Mouse (Mus musculus): ENCODE measurements at regions not wholly inside any gene's neighbourhood (a gene's known extent, or its start where the extent isn't known, plus 50 kb on each side); places are given as distances from the start of the nearest gene placed in this dataset.

- DNase-seq: no peak
Measured at GRCm38 (mm10) chr15:61242161-61242681, 319.4 kb upstream of the A1bg start.

DNA sequence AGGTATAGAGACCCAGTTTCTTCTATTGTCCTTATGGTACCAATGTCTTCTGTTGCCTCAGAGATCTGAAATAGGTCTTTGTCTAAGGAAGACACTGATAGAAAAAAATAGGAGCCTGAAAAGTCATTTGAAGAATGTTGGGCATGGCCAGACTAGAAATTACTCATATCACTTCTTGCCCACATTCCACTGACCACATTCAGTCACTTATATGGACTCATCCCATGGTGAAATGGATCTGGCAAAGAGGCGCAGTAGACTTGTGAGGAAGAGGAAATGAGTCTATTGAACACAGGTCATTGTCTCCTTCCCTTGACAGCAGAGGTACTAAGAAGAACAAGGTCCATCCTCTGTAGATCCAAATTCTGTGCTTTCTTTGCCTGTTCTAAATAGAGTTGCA is 318.9 kb upstream of the A1bg start:
- DNase-seq: no peak

DNA sequence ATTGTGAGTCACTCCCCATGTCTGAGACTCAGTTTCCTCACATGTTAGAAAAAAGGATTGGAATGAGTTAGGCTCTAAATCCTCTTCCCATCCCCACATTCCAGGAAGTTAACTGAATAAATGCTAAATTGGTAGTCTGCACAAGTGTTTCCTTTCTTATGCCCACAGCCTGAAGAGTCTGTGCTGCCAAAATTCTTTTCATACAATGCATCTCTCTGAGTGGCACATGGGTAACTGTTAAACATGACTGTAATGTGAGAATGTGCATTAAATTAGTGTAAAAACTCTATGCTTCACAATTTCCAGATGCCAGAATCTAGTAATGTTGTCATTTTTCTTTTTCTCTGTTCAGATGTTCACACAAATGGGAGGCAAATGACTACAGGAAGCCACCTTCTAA is 317.5 kb upstream of the A1bg start:
- DNase-seq: no peak

DNA sequence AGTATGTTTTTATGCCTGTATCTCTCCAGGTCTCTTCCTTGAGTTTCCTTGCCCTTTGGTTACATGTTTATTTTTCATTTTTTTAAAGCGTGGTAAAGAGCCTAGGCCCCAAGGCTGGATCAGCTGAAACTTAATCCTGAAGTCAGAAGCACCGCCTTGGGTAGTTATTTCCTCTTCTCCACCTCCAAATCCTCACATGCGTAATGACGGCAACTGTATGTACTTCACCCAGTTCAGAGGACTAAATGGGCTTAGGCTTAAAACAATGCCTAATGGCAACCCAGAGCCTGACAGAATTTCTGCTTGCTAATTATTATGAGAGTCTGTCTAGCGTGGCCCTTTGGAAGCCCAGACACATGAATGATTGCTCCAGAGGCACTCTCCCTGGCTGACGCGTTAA is 316.6 kb upstream of the A1bg start:
- no peak for DNase-seq

GRCm38 (mm10) chr15:61238996-61239395 is 316.2 kb upstream of the A1bg start:
- DNase-seq: peak; percentile 8

GRCm38 (mm10) chr15:61229579-61229978 is 306.8 kb upstream of the A1bg start:
- DNase-seq: no peak

- DNase-seq: no peak
Measured at GRCm38 (mm10) chr15:61222923-61223322, 300.1 kb upstream of the A1bg start.

DNA sequence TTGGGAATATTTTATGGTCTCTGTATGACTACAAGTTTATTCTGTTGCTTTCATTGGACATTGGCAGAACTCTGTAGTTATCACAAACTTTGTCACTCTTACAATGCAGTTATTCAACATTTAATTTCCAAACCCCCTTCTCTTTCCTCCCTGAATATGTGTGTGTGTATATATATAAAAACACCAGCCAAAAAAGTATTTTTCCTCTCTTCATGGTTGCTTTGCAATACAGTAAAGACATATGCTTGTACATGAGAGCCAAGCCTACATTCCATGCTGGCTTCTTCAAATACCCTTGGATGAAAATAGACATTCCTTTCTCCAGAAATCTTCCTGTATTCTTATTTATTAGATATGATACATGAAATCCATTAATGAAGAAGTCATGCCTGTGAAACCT is 287.3 kb upstream of the A1bg start:
- no peak for DNase-seq

- DNase-seq: no peak
Measured at GRCm38 (mm10) chr15:61189981-61190380, 267.2 kb upstream of the A1bg start.

DNA sequence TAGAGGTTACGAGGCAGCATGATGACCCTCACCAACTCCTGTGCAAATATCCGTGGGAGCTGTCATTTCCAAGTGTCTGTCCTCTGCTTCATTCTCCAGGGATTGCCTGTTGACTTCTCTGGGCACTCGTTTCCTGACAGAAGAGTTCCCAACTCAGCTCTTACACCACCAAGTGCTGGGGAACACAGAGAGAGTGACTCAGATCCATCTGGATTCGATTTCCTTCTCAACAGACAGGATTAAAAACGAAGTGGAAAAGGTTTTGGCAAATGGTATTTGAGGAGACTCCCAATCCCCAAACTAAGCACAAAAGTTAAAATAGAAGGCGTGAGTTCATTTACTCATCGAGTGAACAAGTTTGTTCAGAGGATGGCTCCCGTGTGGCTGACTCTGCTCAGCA is 266.7 kb upstream of the A1bg start:
- no peak for DNase-seq

- DNase-seq: no peak
Measured at GRCm38 (mm10) chr15:61184597-61184963, 261.8 kb upstream of the A1bg start.

DNA sequence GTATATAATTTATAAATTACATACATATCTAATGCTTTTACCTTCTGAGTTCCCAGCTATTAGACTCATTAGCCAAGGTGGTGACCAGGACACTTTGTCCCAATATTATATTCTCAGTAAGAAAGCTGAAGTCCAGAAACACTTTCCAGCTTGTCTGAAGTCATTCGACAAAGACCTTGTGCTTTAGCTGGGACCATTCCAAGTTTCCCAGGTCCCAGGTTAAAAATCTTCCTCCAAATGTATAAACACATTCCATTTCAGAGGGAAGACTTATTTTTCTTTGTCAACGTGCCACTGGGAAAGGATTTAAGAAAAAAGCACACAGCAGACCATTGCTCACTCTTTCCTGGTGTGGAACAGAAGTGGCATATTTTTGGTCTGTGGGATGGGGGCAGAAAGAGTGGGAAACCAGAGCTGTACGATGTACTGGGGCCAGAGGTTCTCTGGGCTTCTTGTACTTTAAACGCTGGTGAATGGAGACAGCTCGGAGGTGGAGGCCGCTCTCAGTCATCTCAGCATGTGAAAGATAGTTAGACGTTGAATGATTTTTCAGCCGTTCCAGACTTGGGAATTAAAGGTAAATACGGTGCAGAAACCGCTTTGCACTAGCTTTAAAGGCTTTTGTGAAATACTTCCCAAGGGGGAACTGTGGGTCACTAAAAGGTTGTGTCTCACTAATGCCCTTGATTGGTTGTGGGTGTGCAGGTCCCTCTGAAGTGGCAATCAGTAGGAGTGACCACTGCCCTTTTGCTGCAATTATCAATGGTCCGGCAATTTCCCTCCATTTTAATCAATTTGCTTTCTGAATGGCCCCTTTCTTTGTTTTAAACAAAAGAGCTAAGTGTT is 261.2 kb upstream of the A1bg start:
- no peak for DNase-seq

DNA sequence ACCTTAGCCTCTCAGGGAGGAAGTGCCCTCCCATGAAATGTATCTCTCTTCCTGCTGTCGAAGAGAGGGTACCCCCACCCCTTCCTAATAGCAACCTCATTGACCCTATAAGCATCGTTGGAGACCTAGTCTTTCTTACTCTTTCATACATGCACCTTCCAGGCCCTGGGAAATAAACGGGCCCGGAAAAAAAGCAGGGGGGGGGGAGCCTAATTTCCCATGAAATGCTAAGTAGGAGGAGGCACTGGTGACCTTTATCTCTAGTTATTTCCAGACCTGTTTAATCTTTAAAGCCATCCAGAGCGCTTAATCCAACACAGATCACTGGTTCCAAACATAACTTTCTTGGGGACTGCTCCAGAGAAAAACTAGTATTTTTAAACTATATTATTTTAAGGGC is 260.5 kb upstream of the A1bg start:
- DNase-seq: no peak

GRCm38 (mm10) chr15:61168842-61169416 is 246.1 kb upstream of the A1bg start:
- DNase-seq: no peak

DNA sequence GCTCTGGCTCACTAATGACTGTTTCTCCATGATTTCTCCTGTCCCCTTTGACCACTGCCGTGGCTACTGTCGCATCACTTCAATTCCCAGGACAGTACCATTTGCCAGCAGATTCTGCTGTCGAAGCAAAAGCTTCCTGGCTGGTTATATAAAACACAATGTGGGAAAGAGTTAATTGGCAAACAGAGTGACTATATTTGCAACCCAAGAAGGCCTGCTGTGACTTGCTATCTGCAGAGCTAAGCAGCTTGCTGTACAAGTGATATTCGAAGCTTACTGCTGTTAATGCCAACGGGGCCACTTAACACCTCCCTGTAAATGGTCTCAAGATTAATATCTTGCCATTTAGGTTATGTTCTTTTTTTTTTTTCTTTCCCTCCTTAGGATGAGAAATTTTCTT is 242.2 kb upstream of the A1bg start:
- DNase-seq: no peak

DNA sequence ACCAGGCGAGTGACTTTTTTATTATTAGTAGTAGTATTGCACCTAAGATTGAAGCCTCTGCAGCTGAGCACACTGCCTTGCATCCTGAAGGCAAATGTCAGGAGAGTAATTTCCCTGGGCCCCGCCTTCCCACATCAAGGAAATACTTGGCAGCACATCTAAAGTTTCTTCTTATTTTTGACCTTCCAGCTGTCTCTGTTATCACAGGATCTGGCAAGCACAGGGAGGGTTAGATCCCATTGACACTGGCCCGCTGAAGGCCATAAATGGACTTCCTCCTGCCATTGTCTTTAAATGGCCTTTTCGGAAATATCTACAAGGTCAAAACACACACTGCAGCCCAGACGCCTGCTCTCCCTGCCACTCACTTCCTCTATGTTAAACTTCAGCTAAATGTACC is 238.6 kb upstream of the A1bg start:
- peak; percentile 70 for DNase-seq

DNA sequence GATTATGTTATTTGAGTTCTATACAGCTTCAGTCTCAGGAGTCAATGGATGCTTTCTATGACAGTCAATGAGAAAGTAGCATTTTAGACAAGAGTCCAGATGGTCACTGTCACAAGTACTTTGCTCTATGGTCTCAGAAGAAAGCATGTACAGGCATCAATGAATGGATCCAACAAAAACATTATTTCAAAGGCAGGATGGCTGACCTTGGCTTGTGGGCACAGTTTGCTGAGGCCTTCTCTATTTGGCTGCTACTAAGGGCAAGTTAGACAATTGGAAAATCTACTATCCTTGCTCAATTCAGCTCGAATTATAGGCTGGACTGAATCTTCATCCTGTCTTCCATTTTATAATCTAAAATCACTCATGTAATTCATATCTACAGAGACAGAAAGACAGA is 237.9 kb upstream of the A1bg start:
- DNase-seq: no peak

DNA sequence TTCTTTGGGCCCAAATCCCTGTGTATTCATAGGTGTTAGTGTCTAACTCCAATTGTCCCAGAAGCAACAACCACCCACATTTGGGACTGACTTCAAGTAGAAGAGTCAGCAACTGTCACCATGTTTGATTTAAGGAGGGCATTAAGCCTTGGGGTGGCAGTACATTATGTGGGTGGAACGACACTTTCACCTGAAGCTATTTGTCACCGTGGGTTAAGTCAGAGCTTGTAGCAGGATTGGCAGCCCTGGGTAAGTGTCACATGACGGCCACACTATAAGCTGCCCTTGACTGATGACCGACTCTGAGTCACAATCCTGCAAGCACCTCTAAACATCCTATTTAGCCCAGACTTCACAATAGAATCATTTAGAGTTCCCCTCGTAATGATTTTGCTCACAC is 236.7 kb upstream of the A1bg start:
- DNase-seq: no peak

GRCm38 (mm10) chr15:61158041-61158545 is 235.3 kb upstream of the A1bg start:
- DNase-seq: peak; percentile 66

DNA sequence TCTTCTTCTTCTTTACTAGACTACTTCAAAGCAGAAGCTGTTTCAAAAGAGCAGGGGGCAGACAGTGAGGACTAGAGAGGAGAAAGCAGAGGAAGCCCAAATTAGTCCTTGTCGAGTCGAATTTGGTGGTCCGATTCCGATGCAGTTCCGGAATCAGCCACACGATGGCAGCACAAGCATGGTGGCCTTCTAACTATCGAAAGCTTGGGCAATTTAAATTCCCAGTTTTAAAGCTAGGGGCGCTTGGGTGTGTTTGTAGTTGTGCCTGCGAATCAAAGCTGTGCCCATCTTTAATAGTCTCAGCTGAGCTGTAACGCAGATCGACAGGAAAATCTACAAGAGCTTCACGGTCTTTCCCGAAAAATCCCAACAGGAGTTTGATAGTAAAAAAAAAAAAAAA is 234.7 kb upstream of the A1bg start:
- DNase-seq: peak; percentile 95

GRCm38 (mm10) chr15:61155530-61155929 is 232.7 kb upstream of the A1bg start:
- no peak for DNase-seq

DNA sequence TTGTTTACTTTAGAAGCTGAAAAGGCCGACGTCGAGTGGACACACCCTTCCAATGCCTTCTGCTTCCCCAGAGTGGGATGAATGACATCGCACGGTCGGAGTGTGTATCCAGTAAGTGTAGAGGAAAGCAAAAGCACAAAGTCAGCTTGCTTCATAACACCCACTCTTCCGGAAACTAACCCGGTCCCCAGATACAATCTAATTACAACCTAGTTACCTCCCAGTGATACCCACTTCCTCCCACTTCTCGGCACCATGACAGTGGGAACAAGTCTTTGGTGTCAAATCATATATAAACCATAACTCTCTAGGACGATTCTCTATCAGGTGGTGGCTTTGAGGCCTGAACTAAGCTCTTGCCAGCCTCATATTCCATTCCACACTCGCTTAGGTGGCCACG is 231.4 kb upstream of the A1bg start:
- no peak for DNase-seq

GRCm38 (mm10) chr15:61142851-61143250 is 220.0 kb upstream of the A1bg start:
- DNase-seq: no peak

DNA sequence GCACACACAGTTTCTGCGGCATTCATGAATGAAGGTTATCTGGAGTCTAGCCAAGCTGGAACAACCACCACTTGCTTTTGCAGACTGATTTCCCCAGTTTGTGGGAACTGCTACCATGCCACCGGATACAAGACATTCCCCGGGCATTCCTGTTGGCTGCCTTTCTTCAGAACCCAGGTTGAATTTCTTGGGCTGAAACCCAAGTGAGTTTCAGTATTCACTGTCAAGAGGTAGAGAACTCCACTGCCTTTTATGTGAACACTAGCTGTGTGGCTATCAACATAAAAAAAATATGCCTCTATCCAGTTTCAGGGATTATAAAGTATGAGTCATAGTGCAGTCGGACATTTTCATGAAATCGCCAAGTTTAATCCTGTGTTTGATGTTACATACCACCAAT is 216.3 kb upstream of the A1bg start:
- DNase-seq: no peak
